Mouse (Mus musculus) kidney, postnatal 0 days (tissue): ENCODE data around the gene Tprn. TPM values are rescaled to one million over a fixed set of nuclear protein-coding genes. Genes with fewer than 3 reads are reported as not detected.

Experiments used
- ATAC-seq: fragments of 200-750 bp; cut with Nextera tagmentation; replicated peaks from 2 replicates; pipeline ENCODE4 v1.8.0; 2017; ENCODE audit warnings: low read depth, moderate number of reproducible peaks, moderate TSS enrichment, moderate library complexity; ENCODE audit not compliant: low FRiP score
- DNase-seq: peaks from one replicate; pipeline ENCODE4 v3.0.0-alpha.2; 2016; ENCODE audit warnings: low spot score
- H3K27ac ChIP-seq: fragments of 300-500 bp; sonication (generic); 2 replicates; pipeline ENCODE4 v1.5.1; 2014; ENCODE audit warnings: mild to moderate bottlenecking
- H3K27me3 ChIP-seq: fragments of 300-500 bp; sonication (generic); 2 replicates; pipeline ENCODE4 v1.6.1; 2014; ENCODE audit warnings: low read length, mixed read lengths; ENCODE audit not compliant: insufficient read depth
- H3K36me3 ChIP-seq: fragments of 300-500 bp; sonication (generic); 2 replicates; pipeline ENCODE4 v1.6.1; 2014; ENCODE audit warnings: low read length, mixed read lengths; ENCODE audit not compliant: insufficient read depth
- H3K4me1 ChIP-seq: fragments of 300-500 bp; sonication (generic); replicated peaks from 2 replicates; pipeline ENCODE4 v1.6.1; 2014; ENCODE audit warnings: antibody characterized with exemption, low read length, mixed read lengths; ENCODE audit not compliant: insufficient read depth
- H3K4me2 ChIP-seq: fragments of 300-500 bp; sonication (generic); 2 replicates; pipeline ENCODE4 v1.6.1; 2014; ENCODE audit warnings: mild to moderate bottlenecking, low read length, moderate library complexity, mixed read lengths
- H3K4me3 ChIP-seq: fragments of 300-500 bp; sonication (generic); replicated peaks from 2 replicates; pipeline ENCODE4 v1.5.1; 2014; ENCODE audit warnings: low read depth, low read length
- H3K9ac ChIP-seq: fragments of 300-500 bp; sonication (generic); 2 replicates; pipeline ENCODE4 v1.6.1; 2014; ENCODE audit warnings: low read depth, low read length
- H3K9me3 ChIP-seq: fragments of 300-500 bp; sonication (generic); replicated peaks from 2 replicates; pipeline ENCODE4 v1.6.1; 2016; ENCODE audit warnings: low read length, inconsistent platforms, mixed read lengths
- CTCF ChIP-seq: IDR thresholded peaks from 2 replicates; pipeline ENCODE4 v1.5.1; 2016; ENCODE audit warnings: antibody characterized with exemption, low read depth, mild to moderate bottlenecking, moderate library complexity
- WGBS: fragments of 180-500 bp; shearing (Covaris S2); extraction: QIAGEN DNeasy Blood & Tissue Kit; methylation state at CpG from one replicate; pipeline ENCODE4 v1.1.7; 2014; 5-methylcytosine and 5-hydroxymethylcytosine counted together
- polyA plus RNA-seq: library from polyadenylated mRNA; unstranded; fragments of >200 nt; fragmentation: Nextera tagmentation; extraction: Ambion mirVana; gene quantifications from 2 replicates; pipeline ENCODE4 v1.2.1, GENCODE M21; 2015

Tprn gene
- polyA plus RNA-seq, 1 experiment from 2014 or later = 17.1 TPM

- Histone ChIP-seq H3K9me3 (no peaks in the 10 kb centered on the region), H3K36me3 (peaks cover 22% of the 10 kb centered on the region), H3K4me3 (no peak overlapping the region), H3K4me2 (no peak overlapping the region), H3K9ac (no peak overlapping the region), H3K27ac (no peak overlapping the region), H3K4me1 (peaks cover 12% of the 10 kb centered on the region; the same call in 1 of the 2 replicates), H3K27me3 (peaks cover 49% of the 10 kb centered on the region)
- ATAC-seq = no peak
- 81% methylated on average over 7 of the region's 7 CpGs for WGBS
- DNase-seq = no peak
- no peak for TF ChIP-seq CTCF
Measured at GRCm38 (mm10) chr2:25288734-25289345, 26.4 kb downstream of the Tprn start.

GRCm38 (mm10) chr2:25289651-25290050 lies 27.2 kb downstream of the Tprn start, which contains the start of gene Lrrc26:
Gene Lrrc26, plus strand, starts transcription at chr2:25289915.
- DNase-seq = no peak
- Histone ChIP-seq H3K4me1 (peaks cover 12% of the 10 kb centered on the region; the same call in 1 of the 2 replicates), H3K9ac (no peak within 1 kb of the TSS), H3K4me3 (peak within 1 kb of the TSS; percentile 33), H3K36me3 (peaks cover 15% of the 10 kb centered on the region), H3K27ac (no peak within 1 kb of the TSS), H3K27me3 (peaks cover 49% of the 10 kb centered on the region), H3K9me3 (no peaks in the 10 kb centered on the region), H3K4me2 (peak within 1 kb of the TSS; percentile 46)
- 5% methylated on average over 11 of the region's 11 CpGs for WGBS
- no peak for TF ChIP-seq CTCF
- no peak for ATAC-seq

GRCm38 (mm10) chr2:25290101-25290815 lies 27.8 kb downstream of the Tprn start:
- Histone ChIP-seq H3K27ac (no peak overlapping the region), H3K9ac (no peak overlapping the region), H3K4me3 (peak overlapping the region; percentile 33), H3K36me3 (peaks cover 9% of the 10 kb centered on the region; the same call in 1 of the 2 replicates), H3K4me1 (peaks cover 12% of the 10 kb centered on the region; the same call in 1 of the 2 replicates), H3K9me3 (no peaks in the 10 kb centered on the region), H3K4me2 (peak overlapping the region; percentile 46), H3K27me3 (peaks cover 49% of the 10 kb centered on the region)
- TF ChIP-seq CTCF = no peak
- 2% methylated on average over 54 of the region's 54 CpGs for WGBS
- ATAC-seq (no peak), DNase-seq (no peak)

GRCm38 (mm10) chr2:25290816-25291130 lies 28.4 kb downstream of the Tprn start:
- TF ChIP-seq CTCF = no peak
- whole genome bisulfite sequencing = under 1% methylated on average over 18 of the region's 18 CpGs
- Histone ChIP-seq H3K27me3 (peaks cover 49% of the 10 kb centered on the region), H3K36me3 (0 out of 2 replicates have a peak, but pooled peaks cover 5% of the 10 kb centered on the region), H3K9me3 (no peaks in the 10 kb centered on the region), H3K4me2 (peak overlapping the region; percentile 46), H3K4me1 (peaks cover 9% of the 10 kb centered on the region; the same call in 1 of the 2 replicates), H3K4me3 (peak overlapping the region; percentile 33; the same call in 1 of the 2 replicates), H3K27ac (no peak overlapping the region), H3K9ac (no peak overlapping the region)
- DNase-seq (no peak), ATAC-seq (no peak)

- TF ChIP-seq CTCF = no peak
- Histone ChIP-seq H3K9me3 (no peaks in the 10 kb centered on the region), H3K9ac (0 out of 2 replicates have a peak overlapping the region, but pooled peaks have one; percentile 31), H3K36me3 (no peaks in the 10 kb centered on the region), H3K27ac (no peak overlapping the region), H3K4me1 (peaks cover 9% of the 10 kb centered on the region; the same call in 1 of the 2 replicates), H3K27me3 (peaks cover 49% of the 10 kb centered on the region), H3K4me3 (peak overlapping the region; percentile 33), H3K4me2 (peak overlapping the region; percentile 58)
- no peak for ATAC-seq
- 4% methylated on average over 31 of the region's 32 CpGs for WGBS
- DNase-seq = no peak
Measured at GRCm38 (mm10) chr2:25291184-25292053, 29.0 kb downstream of the Tprn start.

- DNase-seq = no peak
- 3% methylated on average over 34 of the region's 43 CpGs for WGBS
- H3K4me3 ChIP-seq = peak overlapping the region; percentile 33
- H3K9me3 ChIP-seq = no peaks in the 10 kb centered on the region
- ATAC-seq = 0 out of 2 replicates have a peak, but pooled peaks have one; percentile 6
- peaks cover 9% of the 10 kb centered on the region; the same call in 1 of the 2 replicates for H3K4me1 ChIP-seq
- no peaks in the 10 kb centered on the region for H3K36me3 ChIP-seq
- TF ChIP-seq CTCF = no peak
- 0 out of 2 replicates have a peak overlapping the region, but pooled peaks have one; percentile 31 for H3K9ac ChIP-seq
- H3K27ac ChIP-seq = no peak overlapping the region
- H3K27me3 ChIP-seq = peaks cover 49% of the 10 kb centered on the region
- peak overlapping the region; percentile 58 for H3K4me2 ChIP-seq
Measured at GRCm38 (mm10) chr2:25292054-25292544, 29.7 kb downstream of the Tprn start.
